Mouse (Mus musculus) midbrain, embryonic 13.5 days (tissue): Measurements from ENCODE around the gene Gm10644. TPM values are rescaled to one million over a fixed set of nuclear protein-coding genes. Genes with fewer than 3 reads are reported as not detected.

ENCODE experiments used
- microRNA-seq: library from miRNA; unstranded; fragments of <30 nt; microRNA quantifications from one replicate; pipeline ENCODE4, GENCODE M21; 2016
- polyA plus RNA-seq: library from polyadenylated mRNA; unstranded; fragments of >200 nt; fragmentation: Nextera tagmentation; extraction: Ambion mirVana; gene quantifications from 2 replicates; pipeline ENCODE4 v1.2.1, GENCODE M21; 2015

Gene Gm10644
- polyA plus RNA-seq, 1 experiment from 2014 or later = 0.94 TPM

Small RNA genes within 50 kb of the gene (microRNA-seq; reads per million reads assigned to microRNA genes)
- gene Gm44330 (not detected), gene Gm44450 (not detected)

Other genes starting within 250 kb of the Gm10644 start
- 154 and 155 TPM in 2 replicates for gene Ddx39, start 240.0 kb downstream of the Gm10644 start, polyA plus RNA-seq
- 8.6 and 8.7 TPM in 2 replicates for gene Adgre5, start 213.9 kb downstream of the Gm10644 start, polyA plus RNA-seq
- gene Adgrl1, start 55.1 kb downstream of the Gm10644 start, polyA plus RNA-seq = 45.1 and 46.1 TPM in 2 replicates
- gene Asf1b, start 302 bp upstream of the Gm10644 start, polyA plus RNA-seq = 25.0 and 25.7 TPM in 2 replicates
- 177 and 189 TPM in 2 replicates for gene Prkaca, start 17.8 kb upstream of the Gm10644 start, polyA plus RNA-seq
- gene Samd1, start 42.5 kb upstream of the Gm10644 start, polyA plus RNA-seq = 7.7 and 8.7 TPM in 2 replicates
- gene 1700067K01Rik, start 46.3 kb upstream of the Gm10644 start, polyA plus RNA-seq = 0.26 and 0.89 TPM in 2 replicates
- gene 2210011C24Rik, start 57.0 kb upstream of the Gm10644 start, polyA plus RNA-seq = 0.19 TPM in 1 of 2 replicates, not detected in the other
- 2.0 and 3.4 TPM in 2 replicates for gene Palm3, start 66.3 kb upstream of the Gm10644 start, polyA plus RNA-seq
- 0.23 and 0.26 TPM in 2 replicates for gene Il27ra, start 87.4 kb upstream of the Gm10644 start, polyA plus RNA-seq
- gene Rln3, start 89.8 kb upstream of the Gm10644 start, polyA plus RNA-seq = not detected in 2 replicates
- 1.8 and 2.1 TPM in 2 replicates for gene Gm10643, start 109.9 kb upstream of the Gm10644 start, polyA plus RNA-seq
- gene Rfx1, start 111.6 kb upstream of the Gm10644 start, polyA plus RNA-seq = 9.8 and 10.0 TPM in 2 replicates
- gene Dcaf15, start 149.6 kb upstream of the Gm10644 start, polyA plus RNA-seq = 21.0 and 23.3 TPM in 2 replicates
- 0.44 and 0.57 TPM in 2 replicates for gene Podnl1, start 170.8 kb upstream of the Gm10644 start, polyA plus RNA-seq
- 24.5 and 24.7 TPM in 2 replicates for gene Cc2d1a, start 192.7 kb upstream of the Gm10644 start, polyA plus RNA-seq
- gene 4930432K21Rik, start 192.8 kb upstream of the Gm10644 start, polyA plus RNA-seq = 2.3 and 2.7 TPM in 2 replicates
- 8.8 and 11.6 TPM in 2 replicates for gene Nanos3, start 230.0 kb upstream of the Gm10644 start, polyA plus RNA-seq